Mouse (Mus musculus) heart, postnatal 0 days (tissue): ENCODE results near the gene Ankfn1. TPM values are rescaled to one million over a fixed set of nuclear protein-coding genes. Genes with fewer than 3 reads are reported as not detected.

Source experiments
- ATAC-seq: fragments of 200-750 bp; cut with Nextera tagmentation; 2 replicates; pipeline ENCODE4 v1.8.0; 2017; ENCODE audit warnings: low read depth, moderate number of reproducible peaks, moderate library complexity; ENCODE audit not compliant: insufficient read depth
- DNase-seq: peaks from one replicate; pipeline ENCODE4 v3.0.0-alpha.2; 2016; ENCODE audit warnings: low spot score
- H3K27ac ChIP-seq: fragments of 300-500 bp; sonication (generic); 2 replicates; pipeline ENCODE4 v1.5.1; 2014; ENCODE audit warnings: low read depth, mild to moderate bottlenecking
- H3K27me3 ChIP-seq: fragments of 300-500 bp; sonication (generic); 2 replicates; pipeline ENCODE4 v1.6.1; 2014; ENCODE audit warnings: low read length, mixed read lengths; ENCODE audit not compliant: control insufficient read depth, insufficient read depth
- H3K36me3 ChIP-seq: fragments of 300-500 bp; sonication (generic); replicated peaks from 2 replicates; pipeline ENCODE4 v1.6.1; 2014; ENCODE audit warnings: low read length, mixed read lengths; ENCODE audit not compliant: control insufficient read depth, insufficient read depth
- H3K4me1 ChIP-seq: fragments of 300-500 bp; sonication (generic); 2 replicates; pipeline ENCODE4 v1.6.1; 2014; ENCODE audit warnings: antibody characterized with exemption; ENCODE audit not compliant: control insufficient read depth, insufficient read depth
- H3K4me2 ChIP-seq: fragments of 300-500 bp; sonication (generic); 2 replicates; pipeline ENCODE4 v1.6.1; 2014; ENCODE audit warnings: low read depth, mild to moderate bottlenecking, low read length, moderate library complexity
- H3K4me3 ChIP-seq: fragments of 300-500 bp; sonication (generic); 2 replicates; pipeline ENCODE4 v1.5.1; 2014; ENCODE audit warnings: low read depth, low read length
- H3K9ac ChIP-seq: fragments of 300-500 bp; sonication (generic); replicated peaks from 2 replicates; pipeline ENCODE4 v1.6.1; 2014; ENCODE audit warnings: low read depth, low read length, mixed read lengths
- H3K9me3 ChIP-seq: fragments of 300-500 bp; sonication (generic); replicated peaks from 2 replicates; pipeline ENCODE4 v1.6.1; 2016; ENCODE audit warnings: low read length; ENCODE audit not compliant: control insufficient read depth
- CTCF ChIP-seq: IDR thresholded peaks from 2 replicates; pipeline ENCODE4 v1.5.1; 2016; ENCODE audit warnings: antibody characterized with exemption, control low read depth, low read depth
- EP300 ChIP-seq: IDR thresholded peaks from 2 replicates; pipeline ENCODE4 v1.6.1; 2016; ENCODE audit warnings: antibody characterized with exemption, low read depth
- WGBS: fragments of 180-500 bp; shearing (Covaris S2); extraction: QIAGEN DNeasy Blood & Tissue Kit; methylation state at CpG from one replicate; pipeline ENCODE4 v1.1.7; 2014; 5-methylcytosine and 5-hydroxymethylcytosine counted together
- polyA plus RNA-seq: library from polyadenylated mRNA; unstranded; fragments of >200 nt; fragmentation: Nextera tagmentation; extraction: Ambion mirVana; gene quantifications from 2 replicates; pipeline ENCODE4 v1.2.1, GENCODE M21; 2015
- total RNA-seq: library from RNA; depleted of rRNA; stranded (reverse); fragments of >200 nt; gene quantifications from 2 replicates; pipeline ENCODE4 v1.2.3, GENCODE M21; 2014; ENCODE audit warnings: low replicate concordance

Gene Ankfn1
- total and polyA plus RNA-seq, 2 experiments from 2014 or later = not detected

- Histone ChIP-seq H3K9me3 (no peaks in the 10 kb centered on the region), H3K4me3 (no peak overlapping the region), H3K27me3 (no peaks in the 10 kb centered on the region), H3K9ac (no peak overlapping the region), H3K4me2 (no peak overlapping the region), H3K4me1 (no peaks in the 10 kb centered on the region), H3K27ac (no peak overlapping the region), H3K36me3 (no peaks in the 10 kb centered on the region)
- TF ChIP-seq EP300 (no peak), CTCF (no peak)
- ATAC-seq (no peak), DNase-seq (no peak)
- 54% methylated on average over 4 of the region's 4 CpGs for whole genome bisulfite sequencing
Observed at GRCm38 (mm10) chr11:89454702-89455101, 322.8 kb downstream of the Ankfn1 start.

GRCm38 (mm10) chr11:89452862-89453261 is 324.6 kb downstream of the Ankfn1 start:
- H3K27me3 ChIP-seq = no peaks in the 10 kb centered on the region
- H3K9ac ChIP-seq = no peak overlapping the region
- no peaks in the 10 kb centered on the region for H3K36me3 ChIP-seq
- WGBS = 22% methylated on average over 2 of the region's 2 CpGs
- H3K4me2 ChIP-seq = no peak overlapping the region
- ATAC-seq = no peak
- no peak overlapping the region for H3K4me3 ChIP-seq
- TF ChIP-seq EP300 = no peak
- no peak for TF ChIP-seq CTCF
- H3K27ac ChIP-seq = no peak overlapping the region
- no peaks in the 10 kb centered on the region for H3K4me1 ChIP-seq
- no peak for DNase-seq
- no peaks in the 10 kb centered on the region for H3K9me3 ChIP-seq

- DNase-seq = no peak
- Histone ChIP-seq H3K4me2 (no peak overlapping the region), H3K9me3 (no peaks in the 10 kb centered on the region), H3K27ac (no peak overlapping the region), H3K27me3 (no peaks in the 10 kb centered on the region), H3K4me1 (no peaks in the 10 kb centered on the region), H3K4me3 (no peak overlapping the region), H3K36me3 (no peaks in the 10 kb centered on the region), H3K9ac (no peak overlapping the region)
- TF ChIP-seq CTCF (no peak), EP300 (no peak)
- no peak for ATAC-seq
- WGBS = 78% methylated on average over 4 of the region's 4 CpGs
Observed at GRCm38 (mm10) chr11:89450406-89450805, 327.0 kb downstream of the Ankfn1 start.

GRCm38 (mm10) chr11:89448986-89449385 is 328.5 kb downstream of the Ankfn1 start:
- H3K4me1 ChIP-seq = no peaks in the 10 kb centered on the region
- WGBS = 81% methylated on average over 6 of the region's 6 CpGs
- no peaks in the 10 kb centered on the region for H3K27me3 ChIP-seq
- DNase-seq (no peak), ATAC-seq (no peak)
- TF ChIP-seq EP300 (no peak), CTCF (no peak)
- no peak overlapping the region for H3K9ac ChIP-seq
- H3K36me3 ChIP-seq = no peaks in the 10 kb centered on the region
- no peaks in the 10 kb centered on the region for H3K9me3 ChIP-seq
- no peak overlapping the region for H3K4me2 ChIP-seq
- H3K27ac ChIP-seq = no peak overlapping the region
- H3K4me3 ChIP-seq = no peak overlapping the region

GRCm38 (mm10) chr11:89447477-89447876 is 330.0 kb downstream of the Ankfn1 start:
- Histone ChIP-seq H3K9me3 (no peaks in the 10 kb centered on the region), H3K27ac (no peak overlapping the region), H3K27me3 (no peaks in the 10 kb centered on the region), H3K4me1 (no peaks in the 10 kb centered on the region), H3K9ac (no peak overlapping the region), H3K4me3 (no peak overlapping the region), H3K4me2 (no peak overlapping the region), H3K36me3 (no peaks in the 10 kb centered on the region)
- WGBS = 79% methylated on average over 12 of the region's 12 CpGs
- TF ChIP-seq EP300 (no peak), CTCF (no peak)
- ATAC-seq (no peak), DNase-seq (no peak)

GRCm38 (mm10) chr11:89440566-89440965 is 336.9 kb downstream of the Ankfn1 start:
- Histone ChIP-seq H3K36me3 (no peaks in the 10 kb centered on the region), H3K9ac (no peak overlapping the region), H3K4me3 (no peak overlapping the region), H3K4me2 (no peak overlapping the region), H3K27ac (no peak overlapping the region), H3K4me1 (no peaks in the 10 kb centered on the region), H3K9me3 (no peaks in the 10 kb centered on the region), H3K27me3 (no peaks in the 10 kb centered on the region)
- WGBS = 81% methylated on average over 6 of the region's 6 CpGs
- ATAC-seq (no peak), DNase-seq (no peak)
- TF ChIP-seq EP300 (no peak), CTCF (no peak)
